Mouse (Mus musculus) kidney, postnatal 25 days (tissue): ENCODE data around the gene Vamp5.

Source experiments
- DNase-seq, 2 experiments: peaks; one replicate each; pipeline ENCODE4 v3.0.0; 2021; ENCODE audit warnings: mixed read lengths in 2 of 2

Vamp5 gene

DNA sequence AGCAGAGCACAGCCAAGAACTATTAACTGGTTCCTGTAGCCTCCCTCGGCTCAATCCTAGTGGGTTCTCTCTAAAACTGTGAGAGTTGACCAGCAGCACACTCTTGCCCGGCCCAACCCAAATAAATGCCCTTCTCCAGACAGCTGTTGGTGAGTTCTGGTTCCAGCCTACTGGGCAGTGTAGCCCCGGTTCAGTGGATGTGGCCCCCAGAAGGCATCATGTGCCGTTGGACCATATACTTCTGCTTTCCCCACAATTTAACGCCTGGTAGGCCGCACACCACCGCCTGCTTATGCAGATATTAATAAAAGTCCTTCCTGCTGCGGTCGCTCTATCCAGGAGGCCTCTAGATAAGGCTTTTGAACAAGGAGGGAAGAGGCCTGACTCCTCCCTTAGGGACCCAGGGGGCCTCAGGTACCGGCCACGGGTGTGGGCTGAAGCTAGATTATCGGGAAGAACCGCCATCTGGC, 9.2 kb upstream of the Vamp5 start:
- peak in 1 of 2 experiments; percentile 53 for DNase-seq

DNA sequence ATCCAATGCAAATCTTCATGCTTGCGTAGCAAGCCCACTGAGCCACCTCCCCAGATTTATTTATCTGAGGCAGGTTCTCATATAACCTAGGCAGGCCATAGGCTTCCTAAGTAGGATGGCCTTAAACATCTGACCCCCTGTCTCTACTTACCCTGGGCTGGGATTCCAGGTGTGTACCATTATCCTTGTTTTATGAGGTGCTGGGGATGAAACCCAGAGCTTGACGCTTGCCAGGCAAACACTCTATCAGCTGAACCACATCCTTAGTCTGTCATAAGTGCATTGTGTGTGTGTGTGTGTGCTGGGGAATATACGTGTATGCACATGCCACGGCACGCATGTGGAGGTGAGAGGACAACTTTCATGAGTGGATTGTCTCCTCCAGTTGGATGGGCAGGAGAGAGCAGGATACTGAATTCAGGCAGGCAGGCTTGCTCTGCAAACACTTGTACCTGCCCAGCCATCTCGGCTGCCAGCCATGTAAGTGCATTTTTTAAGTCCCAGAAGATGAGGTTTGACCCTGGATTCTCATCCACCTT, 8.6 kb upstream of the Vamp5 start:
- DNase-seq: no peak

DNA sequence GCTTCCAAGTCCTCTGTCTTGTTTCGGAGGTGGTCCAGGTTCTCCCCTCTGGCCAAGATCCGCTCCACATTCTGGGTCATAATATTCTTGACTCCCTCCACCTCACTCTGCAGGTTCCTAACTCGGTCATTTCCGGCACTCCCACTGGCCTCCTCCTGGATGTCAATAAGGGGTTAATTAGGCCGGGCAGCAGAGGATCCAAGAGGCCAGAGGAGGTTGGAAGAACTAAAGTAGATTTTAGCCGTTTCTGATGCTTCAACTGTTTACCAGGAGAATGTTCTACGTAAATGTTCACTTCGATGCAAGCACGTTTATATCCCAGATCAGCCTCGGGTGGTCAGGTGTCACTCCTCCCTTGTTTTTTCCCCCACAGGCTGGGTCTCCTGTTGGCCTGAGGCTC, 8.0 kb upstream of the Vamp5 start:
- no peak for DNase-seq

DNA sequence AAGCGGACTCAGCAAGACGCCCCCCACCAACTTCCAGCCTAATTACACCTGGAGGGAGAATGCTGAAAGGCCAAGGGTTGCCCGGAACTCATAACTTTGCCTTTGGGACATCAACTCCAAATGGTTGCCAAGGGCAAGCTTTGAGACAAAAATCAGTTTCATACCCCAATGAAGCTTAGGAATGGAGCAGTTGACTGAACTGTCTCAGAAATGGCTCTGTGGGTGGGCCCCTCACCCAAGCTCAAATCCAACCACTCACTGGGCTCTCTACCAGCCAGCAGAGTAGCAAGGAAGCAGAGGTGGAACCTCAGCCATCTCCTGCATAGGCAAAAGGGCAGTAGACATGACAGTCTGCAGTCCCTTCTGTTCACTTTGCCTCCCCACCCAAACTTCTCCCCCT, 7.5 kb upstream of the Vamp5 start:
- DNase-seq: no peak

- DNase-seq: no peak
Observed at GRCm38 (mm10) chr6:72386561-72386960, 6.3 kb upstream of the Vamp5 start.

GRCm38 (mm10) chr6:72385258-72385657, 5.0 kb upstream of the Vamp5 start:
- DNase-seq: no peak

GRCm38 (mm10) chr6:72383952-72384351, 3.7 kb upstream of the Vamp5 start:
- no peak for DNase-seq

- DNase-seq: no peak
Observed at GRCm38 (mm10) chr6:72383142-72383820, 3.0 kb upstream of the Vamp5 start.

DNA sequence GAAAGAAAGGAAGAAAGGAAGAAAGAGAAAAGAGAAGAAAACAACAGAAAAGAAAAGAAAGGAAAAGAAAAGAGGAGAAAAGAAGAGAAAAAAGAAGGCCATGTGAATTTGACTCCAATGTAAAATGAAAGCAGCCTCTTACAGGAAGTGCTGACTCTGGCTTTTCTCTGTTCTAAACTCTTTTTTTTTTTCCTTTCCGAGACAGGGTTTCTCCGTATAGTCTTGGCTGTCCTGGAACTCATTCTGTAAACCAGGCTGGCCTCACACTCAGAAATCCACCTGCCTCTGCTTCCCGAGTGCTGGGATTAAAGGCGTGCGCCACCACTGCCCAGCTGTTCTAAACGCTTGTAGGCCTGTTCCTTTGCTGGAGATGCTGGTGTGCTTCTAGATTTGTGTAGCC, 2.2 kb upstream of the Vamp5 start:
- DNase-seq: no peak

DNA sequence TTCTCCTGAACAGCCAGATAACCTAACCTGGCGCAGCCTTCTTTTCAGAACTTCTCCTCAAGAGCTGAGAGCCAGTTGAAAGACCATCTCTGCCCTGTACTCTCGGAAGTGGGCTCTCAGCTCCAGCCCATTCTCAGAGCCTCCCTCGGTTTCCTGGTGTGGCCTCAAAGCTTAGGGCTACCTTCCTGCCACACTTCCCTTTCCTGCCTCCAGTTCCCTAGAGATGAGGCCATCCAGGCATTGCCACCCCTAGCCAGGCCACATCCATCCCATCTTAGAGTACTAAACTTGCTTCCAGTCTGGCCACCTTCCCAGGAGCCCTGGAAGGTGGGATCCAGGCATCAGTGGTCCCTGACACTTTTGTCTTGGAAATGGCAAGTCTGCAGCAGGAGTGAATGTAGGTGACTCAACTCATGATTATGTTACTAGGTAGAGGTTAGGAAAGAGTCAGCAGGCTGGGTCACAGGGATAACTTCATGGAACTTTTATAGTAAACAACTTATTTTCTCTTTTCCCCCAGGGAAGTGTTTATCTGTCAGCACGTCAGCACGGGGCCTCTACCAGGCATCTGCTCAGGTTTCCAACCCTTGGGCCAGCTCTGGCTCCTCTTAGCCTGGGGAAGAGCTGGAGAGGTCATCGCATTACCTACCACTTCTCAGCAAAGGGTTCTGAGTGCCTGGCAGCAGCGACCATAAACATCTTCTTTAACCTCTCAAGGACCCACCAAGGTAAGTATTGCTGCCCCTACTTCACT, 714 bp downstream of the Vamp5 start:
- DNase-seq: peak; percentile 48 to 71

DNA sequence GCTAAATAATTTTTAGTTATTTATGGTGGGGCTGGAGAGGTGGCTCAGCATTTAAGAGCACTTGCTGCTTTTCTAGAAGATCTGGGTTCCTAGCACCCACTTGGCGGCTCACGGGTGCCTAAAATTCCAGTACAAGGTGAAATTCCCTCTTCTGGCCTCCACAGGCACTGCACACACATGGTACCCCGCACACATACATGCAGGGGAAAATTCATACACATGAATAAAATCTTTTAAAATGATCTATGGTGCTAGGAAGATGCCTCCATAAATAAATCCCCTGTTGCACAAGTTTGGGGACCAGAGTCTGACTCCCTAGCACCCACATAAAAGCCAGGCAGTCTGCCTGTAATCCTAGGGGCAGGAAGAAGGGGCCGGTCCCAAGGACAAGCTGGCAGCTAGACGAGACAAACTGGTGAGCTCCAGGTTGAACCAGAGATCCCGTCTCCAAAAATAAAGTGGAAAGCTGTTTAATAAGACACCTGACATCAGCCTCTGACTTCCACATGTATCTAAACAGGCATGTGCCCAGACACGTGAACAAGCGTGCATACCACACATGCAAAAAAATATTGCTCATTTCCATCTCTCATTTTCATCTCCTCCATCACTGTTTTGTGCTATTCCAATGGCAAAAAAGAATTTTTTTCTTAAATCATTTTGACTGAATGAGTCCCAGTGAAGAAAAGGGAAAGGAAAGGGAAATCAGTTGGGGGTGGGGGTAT, 1.6 kb downstream of the Vamp5 start:
- no peak for DNase-seq

DNA sequence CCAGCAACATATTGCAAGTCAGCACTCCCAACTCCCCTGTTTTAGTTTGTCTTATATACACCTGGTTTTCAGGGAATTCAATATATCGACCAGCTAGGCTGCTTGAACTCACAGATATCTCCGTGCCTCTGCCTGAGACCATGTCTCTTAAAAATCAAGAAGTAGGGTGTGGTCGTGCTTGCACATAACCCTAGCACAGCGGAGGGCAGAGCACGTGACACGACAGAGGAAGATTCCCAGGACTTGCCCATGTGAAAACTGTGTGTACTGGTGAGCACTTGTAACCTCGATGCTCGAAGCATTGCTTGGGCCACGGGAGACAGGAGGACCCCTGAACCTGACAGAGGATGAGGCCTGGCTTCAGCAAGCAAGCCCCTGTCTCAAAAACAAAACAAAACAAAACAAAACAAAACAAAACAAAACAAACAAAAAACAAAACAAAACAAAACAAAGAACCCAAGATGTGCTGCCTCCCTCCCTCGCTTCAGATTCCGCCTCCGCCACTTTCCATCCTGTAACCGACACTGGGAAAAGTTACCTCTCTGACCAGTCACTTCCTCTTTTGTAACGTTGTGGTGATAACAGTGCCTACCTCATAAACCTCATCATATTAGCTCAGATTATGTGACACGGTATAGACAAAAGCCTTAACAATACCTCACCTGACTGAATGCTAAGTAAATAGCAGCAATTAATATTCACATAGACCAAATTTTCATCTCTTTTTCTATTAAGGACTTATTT, 5.3 kb downstream of the Vamp5 start:
- no peak for DNase-seq

GRCm38 (mm10) chr6:72374206-72374605, 6.1 kb downstream of the Vamp5 start:
- peak in 1 of 2 experiments; percentile 43 for DNase-seq

GRCm38 (mm10) chr6:72373184-72373583, 7.1 kb downstream of the Vamp5 start:
- DNase-seq: peak; percentile 51 to 76

GRCm38 (mm10) chr6:72371571-72371970, 8.7 kb downstream of the Vamp5 start:
- DNase-seq: no peak

DNA sequence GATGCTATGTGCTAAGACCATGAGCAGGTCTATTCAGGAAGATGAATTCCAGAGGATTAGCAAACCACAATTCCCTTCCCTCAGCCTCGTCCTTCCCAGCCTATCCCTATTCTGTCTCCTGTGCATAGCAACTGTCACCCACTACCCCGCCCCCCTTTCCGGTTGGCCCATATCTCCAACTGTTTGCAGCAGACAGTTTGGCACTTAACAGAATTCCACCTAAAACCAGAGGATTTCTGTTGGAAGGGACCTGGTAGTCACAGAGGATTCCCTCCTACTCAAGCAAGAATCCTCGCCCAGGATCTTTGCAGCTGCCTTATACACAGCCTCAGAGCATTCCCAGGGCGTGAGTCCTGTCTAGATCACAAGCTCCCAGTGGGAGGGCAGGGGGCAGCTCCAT, 9.1 kb downstream of the Vamp5 start:
- DNase-seq: peak; percentile 69

DNA sequence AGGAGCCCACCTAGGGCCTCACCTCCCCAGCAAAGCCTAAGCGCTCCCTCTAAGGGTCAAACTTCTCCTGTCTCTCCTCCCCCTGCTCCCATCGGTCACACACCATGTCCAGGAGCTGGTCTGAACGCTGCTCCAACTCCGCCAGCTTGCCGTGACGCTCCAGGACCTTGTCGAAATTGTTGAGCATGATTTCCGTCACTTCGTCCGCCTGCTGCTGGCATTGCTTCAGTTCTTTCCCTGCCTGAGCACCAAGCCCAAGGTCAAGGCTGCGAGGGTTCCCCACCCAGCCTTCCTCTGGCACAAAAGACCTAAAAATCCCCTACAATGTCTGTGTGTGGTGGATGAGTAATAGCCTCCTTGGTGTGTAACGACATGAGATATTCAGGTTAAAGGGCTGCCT, 10.2 kb downstream of the Vamp5 start:
- DNase-seq: peak in 1 of 2 experiments; percentile 67

GRCm38 (mm10) chr6:72369557-72369956, 10.7 kb downstream of the Vamp5 start:
- no peak for DNase-seq

- DNase-seq: no peak
Observed at GRCm38 (mm10) chr6:72367460-72367974, 12.8 kb downstream of the Vamp5 start.

GRCm38 (mm10) chr6:72366844-72367443, 13.3 kb downstream of the Vamp5 start, which contains the start of gene Rnf181:
Rnf181 (minus strand) TSS chr6:72366956.
- DNase-seq: no peak

DNA sequence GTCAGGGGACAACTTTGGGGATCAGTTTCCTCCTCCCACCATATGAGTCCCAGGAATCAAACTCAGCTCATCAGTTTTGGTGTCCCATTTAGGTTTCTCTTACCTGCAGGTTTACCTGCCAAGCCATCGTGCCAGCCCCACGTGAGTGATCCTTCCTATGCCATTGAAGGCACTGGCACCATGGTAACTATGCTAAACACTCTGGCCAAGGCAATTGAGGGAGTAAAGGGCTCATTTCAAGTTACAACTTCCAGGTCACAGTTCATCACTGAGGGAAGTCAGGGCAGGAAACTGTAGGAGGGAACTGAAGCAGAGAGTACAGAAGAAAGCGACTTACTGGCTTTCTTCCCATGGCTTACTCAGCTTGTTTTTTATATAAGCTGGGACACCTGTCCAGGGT, 14.0 kb downstream of the Vamp5 start:
- no peak for DNase-seq

DNA sequence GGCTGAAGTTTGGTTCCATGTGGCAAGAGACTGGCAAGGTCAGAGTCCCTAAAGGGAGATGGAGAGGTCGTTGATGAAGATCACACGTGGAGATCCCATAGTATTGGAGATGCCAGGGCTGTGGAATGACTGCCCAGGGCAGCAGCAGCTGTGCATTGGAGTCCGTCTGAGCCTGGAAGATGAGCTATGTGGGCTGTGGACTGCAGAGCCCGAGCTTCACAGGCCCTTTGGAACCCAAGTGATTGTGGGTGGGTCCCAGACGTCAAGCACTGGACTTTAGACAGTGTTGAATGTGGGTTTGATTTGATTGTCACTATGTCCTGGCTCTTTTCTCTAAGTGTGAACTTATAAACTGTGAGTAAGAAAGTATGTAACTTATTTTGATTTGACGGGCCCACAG, 15.3 kb downstream of the Vamp5 start:
- DNase-seq: peak in 1 of 2 experiments; percentile 62
